Mouse (Mus musculus): ENCODE measurements around the gene Ggps1. TPM values are rescaled to one million over a fixed set of nuclear protein-coding genes. Genes with fewer than 3 reads are reported as not detected.
"Not testable (repeated sequence)": the region's sequence is repeated elsewhere in the genome, so short reads cannot be mapped to it uniquely, and the experiment has no call there.

Gene Ggps1
- polyA plus RNA-seq, 1 experiment from 2014 or later = 41.4 TPM

GRCm38 (mm10) chr13:14035875-14036630 lies 27.2 kb downstream of the Ggps1 start:
- no peak overlapping the region for H3K27ac ChIP-seq
- H3K4me3 ChIP-seq = no peak overlapping the region
- no peak overlapping the region for H3K9ac ChIP-seq
- H3K9me3 ChIP-seq (replicated peaks) = no peaks in the 10 kb centered on the region
- peaks cover 10% of the 10 kb centered on the region for H3K4me1 ChIP-seq (replicated peaks)
- 91% methylated on average over 11 of the region's 11 CpGs for WGBS
- no peak overlapping the region for H3K4me2 ChIP-seq
- no peaks in the 10 kb centered on the region for H3K36me3 ChIP-seq
- H3K27me3 ChIP-seq = no peaks in the 10 kb centered on the region
- ATAC-seq (replicated peaks; ENCODE audit: insufficient number of reproducible peaks, insufficient read depth, low FRiP score, low read depth) = no peak

GRCm38 (mm10) chr13:14035352-14035751 lies 27.9 kb downstream of the Ggps1 start:
- 80% methylated on average over 3 of the region's 3 CpGs for WGBS
- H3K4me3 ChIP-seq; H3K27me3 ChIP-seq; H3K36me3 ChIP-seq; H3K9me3 ChIP-seq (replicated peaks); H3K27ac ChIP-seq; H3K4me2 ChIP-seq; H3K9ac ChIP-seq; ATAC-seq (replicated peaks; ENCODE audit: insufficient number of reproducible peaks, insufficient read depth, low FRiP score, low read depth); H3K4me1 ChIP-seq (replicated peaks): not testable (repeated sequence)

GRCm38 (mm10) chr13:14034073-14034348 lies 29.3 kb downstream of the Ggps1 start:
- no peak overlapping the region for H3K4me3 ChIP-seq
- no peaks in the 10 kb centered on the region for H3K27me3 ChIP-seq
- ATAC-seq (replicated peaks; ENCODE audit: insufficient number of reproducible peaks, insufficient read depth, low FRiP score, low read depth) = no peak
- no peak overlapping the region for H3K27ac ChIP-seq
- H3K9me3 ChIP-seq (replicated peaks) = no peaks in the 10 kb centered on the region
- peaks cover 7% of the 10 kb centered on the region for H3K4me1 ChIP-seq (replicated peaks)
- H3K9ac ChIP-seq = no peak overlapping the region
- H3K4me2 ChIP-seq = no peak overlapping the region
- peaks cover 4% of the 10 kb centered on the region; the same call in 1 of the 2 replicates for H3K36me3 ChIP-seq

GRCm38 (mm10) chr13:14033309-14034072 lies 29.8 kb downstream of the Ggps1 start:
- Histone ChIP-seq H3K4me2 (no peak overlapping the region), H3K9me3 (replicated peaks) (no peaks in the 10 kb centered on the region), H3K9ac (no peak overlapping the region), H3K4me3 (no peak overlapping the region), H3K36me3 (peaks cover 7% of the 10 kb centered on the region; the same call in 1 of the 2 replicates), H3K27ac (no peak overlapping the region), H3K4me1 (replicated peaks) (peaks cover 2% of the 10 kb centered on the region), H3K27me3 (no peaks in the 10 kb centered on the region)
- WGBS = 81% methylated on average over 5 of the region's 5 CpGs
- ATAC-seq (replicated peaks; ENCODE audit: insufficient number of reproducible peaks, insufficient read depth, low FRiP score, low read depth) = no peak

- no peak for ATAC-seq (replicated peaks; ENCODE audit: insufficient number of reproducible peaks, insufficient read depth, low FRiP score, low read depth)
- no peak overlapping the region for H3K4me2 ChIP-seq
- H3K4me3 ChIP-seq = no peak overlapping the region
- no peaks in the 10 kb centered on the region for H3K27me3 ChIP-seq
- H3K4me1 ChIP-seq (replicated peaks) = no peaks in the 10 kb centered on the region
- 93% methylated on average over 6 of the region's 6 CpGs for WGBS
- no peak overlapping the region for H3K9ac ChIP-seq
- H3K27ac ChIP-seq = no peak overlapping the region
- no peaks in the 10 kb centered on the region for H3K9me3 ChIP-seq (replicated peaks)
- H3K36me3 ChIP-seq = peaks cover 21% of the 10 kb centered on the region; the same call in 1 of the 2 replicates
Observed at GRCm38 (mm10) chr13:14026154-14026820, 37.0 kb downstream of the Ggps1 start.

- Histone ChIP-seq H3K27ac (no peak overlapping the region), H3K4me1 (replicated peaks) (no peaks in the 10 kb centered on the region), H3K36me3 (peaks cover 21% of the 10 kb centered on the region; the same call in 1 of the 2 replicates), H3K4me2 (no peak overlapping the region), H3K27me3 (no peaks in the 10 kb centered on the region), H3K9me3 (replicated peaks) (no peaks in the 10 kb centered on the region), H3K9ac (no peak overlapping the region), H3K4me3 (no peak overlapping the region)
- WGBS = 90% methylated on average over 6 of the region's 6 CpGs
- no peak for ATAC-seq (replicated peaks; ENCODE audit: insufficient number of reproducible peaks, insufficient read depth, low FRiP score, low read depth)
Observed at GRCm38 (mm10) chr13:14025554-14025953, 37.7 kb downstream of the Ggps1 start.

- H3K9me3 ChIP-seq (replicated peaks); H3K27ac ChIP-seq; H3K4me1 ChIP-seq (replicated peaks); H3K9ac ChIP-seq; H3K4me3 ChIP-seq; H3K27me3 ChIP-seq; H3K4me2 ChIP-seq; ATAC-seq (replicated peaks; ENCODE audit: insufficient number of reproducible peaks, insufficient read depth, low FRiP score, low read depth): not testable (repeated sequence)
- 49% methylated on average over 11 of the region's 12 CpGs for WGBS
- H3K36me3 ChIP-seq = peaks cover 12% of the 10 kb centered on the region
Observed at GRCm38 (mm10) chr13:14021417-14021816, 41.9 kb downstream of the Ggps1 start.

- Histone ChIP-seq H3K4me3 (no peak overlapping the region), H3K27me3 (no peaks in the 10 kb centered on the region), H3K4me1 (replicated peaks) (no peaks in the 10 kb centered on the region), H3K36me3 (peaks cover 15% of the 10 kb centered on the region), H3K27ac (no peak overlapping the region), H3K9ac (no peak overlapping the region), H3K9me3 (replicated peaks) (no peaks in the 10 kb centered on the region), H3K4me2 (no peak overlapping the region)
- 88% methylated on average over 3 of the region's 3 CpGs for WGBS
- no peak for ATAC-seq (replicated peaks; ENCODE audit: insufficient number of reproducible peaks, insufficient read depth, low FRiP score, low read depth)
Observed at GRCm38 (mm10) chr13:14018852-14019251, 44.4 kb downstream of the Ggps1 start.

GRCm38 (mm10) chr13:14018283-14018682 lies 45.0 kb downstream of the Ggps1 start:
- peaks cover 16% of the 10 kb centered on the region for H3K36me3 ChIP-seq

GRCm38 (mm10) chr13:14015609-14016008 lies 47.7 kb downstream of the Ggps1 start:
- no peak for ATAC-seq (replicated peaks; ENCODE audit: insufficient number of reproducible peaks, insufficient read depth, low FRiP score, low read depth)
- 90% methylated on average over 6 of the region's 6 CpGs for WGBS
- H3K4me2 ChIP-seq = no peak overlapping the region
- H3K4me3 ChIP-seq = no peak overlapping the region
- no peaks in the 10 kb centered on the region for H3K9me3 ChIP-seq (replicated peaks)
- H3K27me3 ChIP-seq = no peaks in the 10 kb centered on the region
- H3K4me1 ChIP-seq (replicated peaks) = no peaks in the 10 kb centered on the region
- no peak overlapping the region for H3K9ac ChIP-seq
- no peak overlapping the region for H3K27ac ChIP-seq
- H3K36me3 ChIP-seq = peaks cover 29% of the 10 kb centered on the region

More at GRCm38 (mm10) chr13:14018283-14018682, 45.0 kb downstream of the Ggps1 start:
- Histone ChIP-seq H3K9ac (no peak overlapping the region), H3K4me2 (no peak overlapping the region), H3K4me1 (replicated peaks) (no peaks in the 10 kb centered on the region), H3K9me3 (replicated peaks) (no peaks in the 10 kb centered on the region), H3K27ac (no peak overlapping the region), H3K4me3 (no peak overlapping the region), H3K27me3 (no peaks in the 10 kb centered on the region)
- ATAC-seq (replicated peaks; ENCODE audit: insufficient number of reproducible peaks, insufficient read depth, low FRiP score, low read depth) = no peak

- WGBS = 88% methylated on average over 4 of the region's 4 CpGs
- H3K4me1 ChIP-seq (replicated peaks) = no peaks in the 10 kb centered on the region
- H3K4me2 ChIP-seq = no peak overlapping the region
- H3K9ac ChIP-seq = no peak overlapping the region
- H3K36me3 ChIP-seq = peaks cover 26% of the 10 kb centered on the region
- ATAC-seq (replicated peaks; ENCODE audit: insufficient number of reproducible peaks, insufficient read depth, low FRiP score, low read depth) = no peak
- H3K9me3 ChIP-seq (replicated peaks) = no peaks in the 10 kb centered on the region
- H3K27ac ChIP-seq = no peak overlapping the region
- H3K4me3 ChIP-seq = no peak overlapping the region
- H3K27me3 ChIP-seq = no peaks in the 10 kb centered on the region
Observed at GRCm38 (mm10) chr13:14014540-14014939, 48.7 kb downstream of the Ggps1 start.

Measured in heart, embryonic 15.5 days (tissue).